In genomic region chr15:25536451-25537334, GRCm38 (mm10) we compare ENCODE assay signal across 12 mouse cellular contexts.
A peak's percentile ranks its signal among the peaks of the same experiment; 100 is the strongest.
DNase-seq lines count a peak whose midpoint lies in the region; ATAC-seq and TF ChIP-seq lines count a peak whose summit lies in the region.
"Had no signal": no experiment of that assay in that cellular context is flagged by ENCODE, and none has a peak within 500 bp of the region (broad histone marks: within the 10 kb centered on the region; RNA-seq: fewer than 3 reads in every experiment).

No protein-coding gene starts in this region.

- H3K4me2 ChIP-seq in stomach, embryonic 16.5 days (ENCODE audit: low read depth, low read length) = no peak overlapping the region
- H3K4me2 ChIP-seq in stomach, postnatal 0 days (replicated peaks; ENCODE audit: low read depth) = no peak overlapping the region
- H3K4me2 ChIP-seq in lung, embryonic 16.5 days (ENCODE audit: low read depth, low read length) = no peak overlapping the region
- H3K4me2 ChIP-seq: forebrain, embryonic 15.5 days; heart, embryonic 12.5 days; stomach, embryonic 15.5 days had no signal

- TF ChIP-seq CTCF in stomach, postnatal 0 days (IDR thresholded peaks at IDR 0.05; ENCODE audit: low read depth) = no peak

- intact Hi-C loops in heart, postnatal 10 days (cut with DNase I) = loop anchor here (5.0 kb wide), 2 partner anchors 86 to 89 kb away; partner anchors contain the start of gene Myo10

- no peak overlapping the region for H3K4me3 ChIP-seq in stomach, embryonic 16.5 days (replicated peaks; ENCODE audit: low read length)
- H3K4me3 ChIP-seq in stomach, postnatal 0 days (ENCODE audit: low read depth, low read length) = no peak overlapping the region
- no peak overlapping the region for H3K4me3 ChIP-seq in lung, embryonic 16.5 days (ENCODE audit: low read length)
- no peak overlapping the region for H3K4me3 ChIP-seq in hindbrain, embryonic 10.5 days
- H3K4me3 ChIP-seq: forebrain, embryonic 15.5 days; heart, embryonic 12.5 days; stomach, embryonic 15.5 days had no signal

- no peak overlapping the region for H3K27ac ChIP-seq in stomach, embryonic 16.5 days (ENCODE audit: low read length)
- no peak overlapping the region for H3K27ac ChIP-seq in stomach, postnatal 0 days (replicated peaks)
- H3K27ac ChIP-seq in lung, embryonic 16.5 days (ENCODE audit: low read length) = no peak overlapping the region
- H3K27ac ChIP-seq in hindbrain, embryonic 10.5 days = no peak overlapping the region
- H3K27ac ChIP-seq: forebrain, embryonic 15.5 days; stomach, embryonic 15.5 days had no signal

- TF ChIP-seq EP300 in stomach, postnatal 0 days (optimal IDR thresholded peaks at IDR 0.05) = no peak

- no peaks in the 10 kb centered on the region for H3K36me3 ChIP-seq in stomach, embryonic 16.5 days (ENCODE audit: control insufficient read depth, insufficient read depth, low read length)
- no peaks in the 10 kb centered on the region for H3K36me3 ChIP-seq in stomach, postnatal 0 days (ENCODE audit: control insufficient read depth, insufficient read depth, low read length)
- no peaks in the 10 kb centered on the region for H3K36me3 ChIP-seq in lung, embryonic 16.5 days (ENCODE audit: control insufficient read depth, insufficient read depth, low read length)
- H3K36me3 ChIP-seq in hindbrain, embryonic 10.5 days = no peaks in the 10 kb centered on the region
- H3K36me3 ChIP-seq: forebrain, embryonic 15.5 days; heart, embryonic 12.5 days; stomach, embryonic 15.5 days had no signal

- no peaks in the 10 kb centered on the region for H3K9me3 ChIP-seq in stomach, embryonic 16.5 days (replicated peaks; ENCODE audit: control insufficient read depth, low read length)
- no peaks in the 10 kb centered on the region for H3K9me3 ChIP-seq in stomach, postnatal 0 days (ENCODE audit: control insufficient read depth, low read length)
- H3K9me3 ChIP-seq in lung, embryonic 16.5 days (ENCODE audit: control insufficient read depth, low read length) = no peaks in the 10 kb centered on the region
- H3K9me3 ChIP-seq in hindbrain, embryonic 10.5 days = no peaks in the 10 kb centered on the region
- H3K9me3 ChIP-seq: forebrain, embryonic 15.5 days; heart, embryonic 12.5 days; stomach, embryonic 15.5 days had no signal

- ATAC-seq in stomach, embryonic 16.5 days (ENCODE audit: insufficient read depth, low FRiP score) = peak; percentile 63; the same call in 1 of the 2 replicates
- no peak; the same call in 1 of the 2 replicates for ATAC-seq in stomach, postnatal 0 days (ENCODE audit: low FRiP score, low TSS enrichment)
- peak; percentile 70; the same call in 1 of the 2 replicates for ATAC-seq in lung, embryonic 16.5 days (ENCODE audit: low read depth)
- ATAC-seq: forebrain, embryonic 15.5 days; liver, postnatal 0 days had no signal

- H3K9ac ChIP-seq in stomach, embryonic 16.5 days (ENCODE audit: low read length) = no peak overlapping the region
- H3K9ac ChIP-seq in stomach, postnatal 0 days (ENCODE audit: low read length) = no peak overlapping the region
- H3K9ac ChIP-seq in lung, embryonic 16.5 days (ENCODE audit: low read length) = no peak overlapping the region
- H3K9ac ChIP-seq: forebrain, embryonic 15.5 days; heart, embryonic 12.5 days; liver, postnatal 0 days; stomach, embryonic 15.5 days had no signal

- no peaks in the 10 kb centered on the region for H3K27me3 ChIP-seq in stomach, embryonic 16.5 days (ENCODE audit: control insufficient read depth, insufficient read depth, low read length)
- H3K27me3 ChIP-seq in stomach, postnatal 0 days (ENCODE audit: control insufficient read depth, insufficient read depth, low read length) = no peaks in the 10 kb centered on the region
- no peaks in the 10 kb centered on the region for H3K27me3 ChIP-seq in lung, embryonic 16.5 days (ENCODE audit: control insufficient read depth, insufficient read depth, low read depth, low read length)
- H3K27me3 ChIP-seq in hindbrain, embryonic 10.5 days (ENCODE audit: insufficient read depth, poor library complexity, severe bottlenecking) = no peaks in the 10 kb centered on the region
- H3K27me3 ChIP-seq: forebrain, embryonic 15.5 days; stomach, embryonic 15.5 days had no signal

- WGBS in stomach, embryonic 16.5 days = 70% methylated on average over 22 of the region's 22 CpGs
- 68% methylated on average over 22 of the region's 22 CpGs for WGBS in stomach, postnatal 0 days
- WGBS in lung, embryonic 16.5 days = 69% methylated on average over 22 of the region's 22 CpGs
- WGBS in hindbrain, embryonic 10.5 days = 87% methylated on average over 22 of the region's 22 CpGs

- peaks cover 4% of the 10 kb centered on the region; the same call in 1 of the 2 replicates for H3K4me1 ChIP-seq in stomach, embryonic 16.5 days (ENCODE audit: control insufficient read depth, insufficient read depth, low read length)
- no peaks in the 10 kb centered on the region for H3K4me1 ChIP-seq in stomach, postnatal 0 days (replicated peaks; ENCODE audit: control insufficient read depth, insufficient read depth)
- peaks cover 6% of the 10 kb centered on the region for H3K4me1 ChIP-seq in lung, embryonic 16.5 days (replicated peaks; ENCODE audit: control insufficient read depth, insufficient read depth, low read length)
- peaks cover 11% of the 10 kb centered on the region; the same call in 1 of the 2 replicates for H3K4me1 ChIP-seq in hindbrain, embryonic 10.5 days (replicated peaks)
- H3K4me1 ChIP-seq: forebrain, embryonic 15.5 days; stomach, embryonic 15.5 days had no signal

- DNase-seq in heart, postnatal 10 days = peak; percentile 6 to 16
- DNase-seq in heart, adult 8-10 months (ENCODE audit: low spot score) = no peak
- DNase-seq in stomach, postnatal 0 days (ENCODE audit: low spot score) = no peak
- peak; percentile 65 for DNase-seq in testis, postnatal 14 days (ENCODE audit: low spot score)
- DNase-seq in hindbrain, embryonic 10.5 days (ENCODE audit: low spot score) = no peak
- DNase-seq in right cerebral cortex, adult 18-20 months = no peak
- DNase-seq: liver, postnatal 0 days had no signal

Comparison
In these comparisons a context has a peak if more than half of its experiments do, and no peak if none do; other contexts are left out.
1. DNase-seq: peak in heart, postnatal 10 days (2 of 2) and testis, postnatal 14 days (single experiment); none in heart, adult 8-10 months (single experiment), stomach, postnatal 0 days (single experiment), hindbrain, embryonic 10.5 days (single experiment) and right cerebral cortex, adult 18-20 months (single experiment).